Mouse (Mus musculus): ENCODE data around the gene Slc52a3.
A peak's percentile ranks its signal among the peaks of the same experiment; 100 is the strongest.

The Slc52a3 gene

DNA sequence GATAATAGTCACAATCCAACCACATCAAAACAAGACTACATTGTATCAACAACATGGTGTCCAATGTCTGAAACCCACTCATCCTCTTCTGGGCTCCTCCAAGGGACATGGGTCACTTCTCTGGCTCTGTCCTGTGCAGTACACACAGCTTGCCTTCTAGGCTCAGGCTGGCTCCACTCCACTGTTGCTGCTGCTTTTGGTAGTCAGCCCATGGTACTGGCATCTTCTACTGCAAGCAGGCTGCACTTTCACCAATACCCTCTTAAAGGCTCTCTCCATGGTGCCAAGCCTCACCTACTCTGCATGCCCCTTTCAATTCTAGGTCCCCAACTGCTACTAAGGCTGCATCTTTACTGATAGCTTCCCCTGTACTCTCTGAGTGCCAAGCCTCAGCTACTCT is 43.8 kb downstream of the Slc52a3 start:
- no peak for DNase-seq (ENCODE audit: inconsistent age in 2 of 2, low spot score in 1 of 2)

DNA sequence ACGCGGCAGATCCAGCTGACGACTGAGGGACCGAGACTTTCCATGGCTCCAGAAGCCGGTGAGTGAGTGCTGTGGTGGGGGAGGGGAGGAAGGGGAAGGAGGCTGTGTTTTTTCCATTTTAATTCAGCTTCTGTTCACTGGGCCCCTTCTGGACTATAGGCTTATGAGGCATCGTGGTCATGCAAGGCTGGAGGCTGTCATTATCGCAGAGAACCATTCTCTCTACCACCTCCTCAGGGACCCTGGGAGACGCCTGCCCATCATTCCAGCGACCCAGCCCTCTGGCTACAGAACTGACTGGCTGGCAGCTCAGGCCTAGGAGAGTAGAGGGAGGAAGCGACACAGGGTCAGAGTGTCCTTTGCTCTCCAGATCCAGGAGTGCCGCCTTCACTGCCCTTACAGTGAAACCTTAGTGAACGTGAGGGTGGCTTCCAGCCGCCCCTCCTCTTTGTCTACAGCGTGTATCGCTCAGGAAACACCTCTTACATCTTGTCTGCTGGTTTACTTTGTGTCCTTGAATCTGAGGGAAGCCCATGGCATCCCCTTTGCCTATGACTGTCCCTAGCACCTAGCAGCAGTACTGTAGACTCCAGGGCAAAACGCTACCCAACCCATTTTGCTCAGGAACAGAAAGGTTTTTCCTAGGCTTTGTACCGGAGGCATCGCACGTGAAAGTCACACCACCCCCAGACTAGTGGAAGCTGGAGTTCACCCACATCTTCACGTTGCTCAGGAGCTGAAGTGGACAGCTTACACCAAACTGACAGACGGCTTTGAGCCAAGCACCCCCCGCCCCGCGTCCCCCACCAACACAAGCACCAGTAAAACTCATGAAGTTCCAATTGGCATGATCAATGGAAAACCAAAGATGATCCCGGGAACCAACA is 51.0 kb downstream of the Slc52a3 start:
- DNase-seq (ENCODE audit: inconsistent age in 2 of 2, low spot score in 1 of 2) = no peak

DNA sequence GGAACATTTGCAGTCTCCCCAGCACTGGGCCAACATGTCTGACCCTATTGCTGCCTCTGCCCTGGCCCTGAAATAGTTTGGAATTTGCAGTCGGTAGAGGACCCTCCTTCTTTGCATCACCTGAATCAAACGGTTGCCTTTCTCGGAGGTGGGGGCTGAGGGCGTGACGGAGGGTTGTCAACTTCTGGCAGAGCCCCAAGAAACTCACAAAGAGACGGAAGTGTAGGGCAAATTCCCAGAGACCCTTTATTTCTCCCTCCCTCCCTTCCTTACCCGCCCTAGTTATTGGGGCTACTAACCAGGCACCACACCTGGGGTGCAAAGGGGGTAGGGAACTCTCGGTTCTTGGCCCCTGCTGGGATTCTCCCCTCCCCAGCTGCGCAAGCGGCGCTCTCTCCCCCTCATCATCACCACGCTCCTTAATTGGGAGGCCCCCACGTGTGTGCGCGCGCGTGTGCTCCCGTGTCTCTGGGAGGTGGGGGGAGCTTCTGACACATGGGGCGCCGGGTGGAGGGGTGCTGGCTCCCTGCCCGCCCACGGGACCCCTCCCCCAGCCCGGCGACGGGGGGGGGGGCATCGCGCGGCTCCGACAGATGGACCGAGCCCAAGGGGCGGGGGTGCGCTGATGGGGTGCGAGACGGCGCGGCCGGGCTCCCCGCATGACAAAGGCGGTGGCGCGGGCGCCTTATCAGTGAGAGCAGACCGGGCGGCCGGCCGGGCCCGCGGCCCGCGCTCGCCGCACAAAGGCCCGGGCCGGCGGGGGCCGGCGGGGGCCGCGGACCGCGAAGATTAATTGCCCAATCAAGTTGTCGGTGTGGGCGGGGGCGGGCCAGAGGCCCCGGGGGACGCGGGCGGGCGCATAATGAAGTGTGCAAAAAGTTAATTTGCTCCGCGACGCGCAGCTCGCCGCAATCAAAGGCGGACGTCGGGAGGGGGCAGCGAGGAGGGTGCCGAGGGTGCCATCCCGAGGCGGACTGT is 52.0 kb downstream of the Slc52a3 start:
- peak in 1 of 2 experiments; percentile 30 for DNase-seq (ENCODE audit: inconsistent age in 2 of 2, low spot score in 1 of 2)

DNA sequence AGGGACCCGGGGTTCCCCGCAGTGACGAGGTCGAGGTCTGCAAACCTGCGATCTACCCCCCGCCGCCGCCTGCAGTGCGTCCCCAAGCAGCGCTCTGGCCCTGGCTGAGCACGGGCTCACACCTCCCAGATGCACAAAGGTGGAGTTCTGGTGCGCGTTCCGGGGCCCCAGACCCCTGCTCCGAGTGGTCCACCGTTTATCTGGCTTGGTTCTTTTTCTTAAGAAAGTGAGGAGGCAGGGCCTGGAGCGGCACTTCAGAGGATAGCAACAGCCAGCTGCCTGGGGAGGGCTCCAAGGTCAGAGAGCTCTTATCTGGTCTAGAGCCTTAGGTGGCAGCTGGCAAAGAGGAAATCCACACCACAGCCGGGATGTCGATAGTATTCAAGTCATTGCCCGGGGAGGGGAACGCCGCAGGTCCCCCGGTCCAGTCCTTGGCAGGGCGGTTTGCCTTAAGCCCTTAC is 52.7 kb downstream of the Slc52a3 start:
- DNase-seq (ENCODE audit: inconsistent age in 2 of 2, low spot score in 1 of 2) = peak; percentile 36 to 74

DNA sequence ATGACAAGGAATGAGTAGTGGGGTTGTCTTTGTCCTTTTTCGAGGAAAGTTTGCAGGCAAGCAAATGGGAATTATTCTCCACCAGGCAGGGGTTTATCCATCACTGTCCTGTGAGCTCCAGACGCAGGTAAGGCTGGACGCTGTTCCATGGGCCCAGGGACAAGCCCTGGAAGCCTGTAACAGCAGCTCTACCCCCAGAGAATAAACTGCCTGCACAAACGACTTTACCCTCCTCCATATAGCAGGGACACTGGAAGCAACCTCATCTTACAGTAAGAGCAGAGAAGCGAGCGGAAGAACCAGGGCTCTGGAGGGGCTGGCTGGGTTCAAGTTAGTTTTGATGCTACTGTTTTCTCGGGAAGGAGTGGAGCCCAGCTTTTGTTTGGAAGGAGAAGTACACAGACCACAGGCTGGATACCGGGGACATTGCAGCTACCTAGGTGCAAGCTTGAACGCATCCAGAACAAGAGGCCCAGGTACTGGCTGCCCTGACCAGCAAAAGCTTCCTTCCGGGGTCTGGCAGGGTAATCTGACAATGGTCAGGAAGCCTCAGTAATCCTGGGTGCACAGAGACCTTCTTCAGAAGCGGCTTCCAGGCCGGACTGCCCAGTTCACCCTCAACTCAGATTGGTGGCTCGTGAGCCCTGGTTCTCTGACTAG is 53.4 kb downstream of the Slc52a3 start:
- DNase-seq (ENCODE audit: inconsistent age in 2 of 2, low spot score in 1 of 2) = peak in 1 of 2 experiments; percentile 25

DNA sequence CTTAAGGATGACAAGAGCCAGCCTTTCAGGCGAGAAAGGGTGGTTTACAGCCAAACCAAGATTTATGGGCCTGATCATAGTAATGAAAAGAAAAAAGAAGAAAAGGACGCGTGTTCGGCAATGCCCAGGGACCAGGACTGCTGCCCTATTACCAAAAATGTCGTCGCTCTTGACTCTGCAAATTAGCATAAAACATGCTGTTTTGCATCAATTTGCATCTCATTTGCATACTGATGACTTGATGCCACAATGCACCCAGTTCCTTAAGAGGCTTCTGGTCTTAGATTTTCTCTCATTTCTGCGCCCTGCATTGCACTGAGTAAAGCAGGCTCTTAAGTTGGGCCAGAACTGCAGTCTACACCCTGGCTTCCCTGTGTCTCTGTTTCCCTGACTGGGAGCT is 54.0 kb downstream of the Slc52a3 start:
- no peak for DNase-seq (ENCODE audit: inconsistent age in 2 of 2, low spot score in 1 of 2)

DNA sequence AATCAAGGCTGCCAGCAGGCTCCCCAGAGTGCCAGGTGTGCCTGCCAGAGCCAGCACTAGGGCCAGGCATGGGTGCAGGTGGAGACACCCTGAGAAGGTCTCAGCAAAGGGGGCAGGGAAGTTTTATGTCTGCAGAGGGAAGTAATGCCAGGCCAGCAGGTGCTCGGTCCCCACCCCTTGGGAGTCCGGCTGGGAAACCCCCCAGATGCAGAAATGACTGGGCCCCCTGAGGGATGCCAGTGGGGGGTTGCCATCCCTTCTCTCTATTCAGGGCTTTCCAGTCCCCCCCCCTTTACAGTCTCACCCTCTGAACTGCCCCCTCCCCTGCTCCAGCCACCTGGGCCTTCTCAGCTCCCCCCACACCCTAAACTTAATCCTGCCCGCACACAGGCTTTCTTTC is 55.7 kb downstream of the Slc52a3 start:
- DNase-seq (ENCODE audit: inconsistent age in 2 of 2, low spot score in 1 of 2) = no peak

DNA sequence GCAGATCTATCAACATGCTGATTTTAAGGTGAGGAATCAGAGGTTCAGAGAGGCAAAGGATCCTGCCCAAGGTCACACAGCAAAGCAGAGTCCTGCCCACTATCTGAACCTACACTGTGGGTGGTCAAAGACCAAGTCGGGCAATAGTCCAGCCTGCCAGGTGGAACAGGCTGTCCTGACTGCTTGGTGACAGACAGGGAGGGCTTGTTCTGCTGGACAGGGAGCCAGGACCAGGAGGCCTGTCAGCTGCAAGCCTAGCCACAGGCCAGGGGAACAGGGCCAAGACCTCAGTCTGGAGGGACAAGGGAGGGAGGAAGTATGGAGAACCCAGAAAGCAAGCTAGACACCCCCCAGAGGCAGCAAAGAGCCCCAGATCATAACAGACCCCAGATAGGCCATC is 59.1 kb downstream of the Slc52a3 start:
- no peak for DNase-seq (ENCODE audit: inconsistent age in 2 of 2, low spot score in 1 of 2)

DNA sequence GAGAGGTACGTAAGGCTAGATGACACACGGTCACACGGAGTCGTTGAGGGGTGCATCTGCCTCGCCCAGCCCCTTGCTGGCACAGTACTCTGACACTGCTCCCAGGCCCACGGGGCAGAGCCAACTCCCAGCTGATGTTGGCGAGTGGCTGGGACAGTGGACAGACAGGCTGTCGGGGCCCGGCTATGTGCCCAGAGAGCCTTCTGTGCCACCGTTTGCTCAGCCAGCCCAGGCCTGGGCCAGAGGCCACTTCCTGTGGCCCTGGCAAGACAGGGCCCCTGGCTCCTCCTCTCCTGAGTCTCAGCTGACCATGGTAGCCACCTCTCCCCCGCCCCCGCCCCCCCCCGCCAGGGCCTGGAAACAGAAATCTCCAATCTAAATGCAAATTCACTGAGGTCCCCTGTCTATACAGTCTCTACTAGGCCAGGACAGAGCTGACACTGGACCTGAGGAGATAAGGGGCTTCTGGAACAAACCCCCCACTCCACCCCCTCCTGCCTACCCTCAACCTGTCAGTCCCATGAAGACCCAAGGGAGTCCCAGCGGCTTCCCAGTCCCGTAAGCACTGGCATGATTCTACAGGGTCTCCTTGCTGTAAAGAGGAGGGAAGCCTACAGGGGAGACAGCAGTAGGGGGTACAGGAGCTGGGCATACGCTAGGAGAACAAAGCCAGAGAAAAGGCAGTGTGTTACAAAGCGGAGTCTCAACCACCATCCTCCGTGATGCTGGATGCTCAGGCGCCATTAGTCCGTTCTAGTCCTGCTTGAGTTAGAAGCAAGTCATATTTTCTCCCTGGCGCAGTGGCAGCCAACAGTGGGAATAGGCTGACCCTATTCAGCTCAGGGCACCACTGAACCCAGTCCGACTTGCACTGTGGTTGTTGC is 60.3 kb downstream of the Slc52a3 start:
- no peak for DNase-seq (ENCODE audit: inconsistent age in 2 of 2, low spot score in 1 of 2)

DNA sequence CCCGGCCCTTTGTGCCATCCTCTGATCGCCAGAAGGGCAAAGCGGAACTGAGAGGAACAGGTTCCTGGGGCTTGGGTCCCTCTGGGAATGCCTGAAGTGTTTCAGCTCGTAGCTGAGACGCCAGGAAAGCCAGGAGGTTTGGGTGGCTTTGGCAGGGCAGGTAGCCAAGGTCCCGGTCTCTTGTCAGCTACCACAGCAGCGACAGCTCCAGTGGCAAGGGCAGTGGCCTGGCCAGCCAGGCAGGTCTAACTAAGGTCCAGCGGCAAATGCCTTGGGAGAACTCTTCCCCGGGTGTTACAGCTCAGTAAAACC is 60.9 kb downstream of the Slc52a3 start:
- no peak for DNase-seq (ENCODE audit: inconsistent age in 2 of 2, low spot score in 1 of 2)

Measured in adrenal gland, adult (tissue).